Mouse (Mus musculus): ENCODE data around the gene Fpgs.

The Fpgs gene

DNA sequence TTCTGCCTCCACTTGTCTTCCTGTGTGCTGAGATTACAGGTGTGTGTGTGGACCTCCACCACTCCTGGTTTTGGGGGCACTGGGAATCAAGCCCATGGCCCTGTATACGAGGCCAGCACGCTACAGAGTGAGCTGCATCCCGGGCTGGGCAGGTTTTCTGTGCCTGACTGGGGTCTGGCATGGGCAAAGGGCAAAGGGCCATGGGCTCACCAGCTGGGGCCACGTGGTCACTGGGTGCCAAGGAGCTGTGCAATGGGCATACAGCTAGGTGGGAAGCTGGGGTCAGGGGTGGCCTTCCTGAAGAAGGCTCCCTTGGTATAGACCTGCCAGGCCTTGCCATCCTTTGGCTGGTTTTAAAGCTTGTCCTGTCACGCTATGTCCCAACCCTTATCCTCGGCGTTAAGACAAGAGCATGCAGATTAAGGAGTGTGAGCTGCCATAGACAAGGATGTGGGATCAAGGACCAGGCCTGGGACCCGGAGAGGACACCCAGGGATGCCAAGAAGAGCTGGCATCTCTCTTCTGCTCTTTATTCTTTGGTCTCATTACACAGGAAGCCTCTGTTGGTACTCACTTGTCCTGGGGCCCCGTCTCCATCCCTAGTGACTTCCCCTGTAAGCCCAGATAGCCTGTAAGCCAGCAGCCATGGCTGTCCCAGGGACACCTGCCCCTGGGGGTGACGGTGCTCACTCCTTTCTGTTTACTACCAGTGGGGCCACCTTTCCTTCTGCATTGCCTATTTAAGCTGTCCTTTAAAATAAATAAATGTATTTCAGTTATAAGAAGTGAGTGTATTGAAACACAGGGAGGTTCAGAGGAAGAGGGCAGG is 69.5 kb downstream of the Fpgs start:
- no peak for DNase-seq (ENCODE audit: low spot score)

DNA sequence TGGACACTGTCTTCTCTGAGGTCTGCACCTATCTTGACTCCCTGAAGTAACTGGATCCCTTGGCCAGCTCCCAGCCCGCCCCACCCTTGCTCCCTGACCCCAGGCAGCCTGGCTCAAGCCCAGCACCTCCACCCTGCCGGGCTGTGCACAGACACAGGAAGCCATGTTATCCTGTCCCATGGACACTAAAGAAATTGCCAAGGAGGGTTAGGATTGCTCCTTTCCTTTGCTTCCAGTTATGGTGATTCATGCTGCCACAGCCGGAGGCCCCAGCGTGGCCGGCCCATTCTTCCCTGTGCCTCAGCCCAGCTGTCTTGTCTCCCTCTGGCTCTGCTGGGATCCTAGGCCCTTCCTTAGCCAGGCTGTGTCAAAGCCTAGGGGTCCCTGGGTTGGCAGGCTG is 70.3 kb downstream of the Fpgs start:
- no peak for DNase-seq (ENCODE audit: low spot score)

All from embryo, embryonic 10.5 days (tissue).